Mouse (Mus musculus) neural tube, embryonic 10.5 days (tissue): ENCODE measurements around the gene Rassf8.

Experiments
- DNase-seq: peaks from one replicate; pipeline ENCODE4 v3.0.0-alpha.2; 2017; ENCODE audit warnings: low spot score; ENCODE audit errors: extremely low spot score

The Rassf8 gene

GRCm38 (mm10) chr6:145746132-145746849 lies at the start of gene Rassf8:
Rassf8 (plus strand) TSS chr6:145746748.
- peak; percentile 94 for DNase-seq

GRCm38 (mm10) chr6:145701021-145701540 lies 45.5 kb upstream of the Rassf8 start:
- DNase-seq = no peak

GRCm38 (mm10) chr6:145703667-145704066 lies 42.9 kb upstream of the Rassf8 start:
- no peak for DNase-seq

DNA sequence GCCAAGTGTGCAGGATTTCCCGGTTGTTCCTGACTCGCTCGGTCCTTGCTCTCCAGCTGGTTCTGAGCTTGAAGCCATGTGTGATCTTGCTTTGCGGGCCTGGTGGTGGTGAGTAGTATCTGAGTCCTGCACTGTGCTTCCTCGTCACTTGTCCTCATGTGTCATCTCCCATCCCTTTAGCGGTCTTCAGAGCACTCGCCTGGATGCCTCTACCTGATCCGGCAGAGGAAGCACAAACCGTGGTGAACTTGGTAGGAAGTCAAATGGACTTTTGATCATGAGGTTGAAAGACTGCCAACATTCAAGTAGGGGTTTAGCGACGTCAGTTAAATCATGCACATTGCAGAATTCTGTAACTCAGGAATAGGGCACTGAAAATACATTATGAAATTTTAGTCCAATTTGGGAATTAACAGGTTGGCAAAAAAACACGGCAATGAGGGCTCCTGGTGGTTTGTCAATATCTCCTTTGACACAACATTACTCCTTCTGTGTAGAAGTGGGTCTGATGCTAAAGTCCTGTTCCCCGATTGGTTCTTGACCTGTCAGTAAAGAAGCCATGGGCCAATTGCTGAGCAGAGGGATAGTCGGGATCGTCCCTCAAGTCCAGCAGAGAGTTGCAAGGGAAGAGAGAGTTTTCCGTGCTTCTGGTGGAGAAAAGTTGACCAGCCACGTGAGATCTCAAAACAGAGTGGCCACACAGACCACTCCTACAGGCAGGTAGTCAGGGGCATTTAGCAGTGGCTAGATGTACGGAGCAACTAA lies 36.4 kb upstream of the Rassf8 start:
- DNase-seq = no peak

GRCm38 (mm10) chr6:145710797-145711196 lies 35.8 kb upstream of the Rassf8 start:
- no peak for DNase-seq

GRCm38 (mm10) chr6:145711320-145711719 lies 35.2 kb upstream of the Rassf8 start:
- no peak for DNase-seq

DNA sequence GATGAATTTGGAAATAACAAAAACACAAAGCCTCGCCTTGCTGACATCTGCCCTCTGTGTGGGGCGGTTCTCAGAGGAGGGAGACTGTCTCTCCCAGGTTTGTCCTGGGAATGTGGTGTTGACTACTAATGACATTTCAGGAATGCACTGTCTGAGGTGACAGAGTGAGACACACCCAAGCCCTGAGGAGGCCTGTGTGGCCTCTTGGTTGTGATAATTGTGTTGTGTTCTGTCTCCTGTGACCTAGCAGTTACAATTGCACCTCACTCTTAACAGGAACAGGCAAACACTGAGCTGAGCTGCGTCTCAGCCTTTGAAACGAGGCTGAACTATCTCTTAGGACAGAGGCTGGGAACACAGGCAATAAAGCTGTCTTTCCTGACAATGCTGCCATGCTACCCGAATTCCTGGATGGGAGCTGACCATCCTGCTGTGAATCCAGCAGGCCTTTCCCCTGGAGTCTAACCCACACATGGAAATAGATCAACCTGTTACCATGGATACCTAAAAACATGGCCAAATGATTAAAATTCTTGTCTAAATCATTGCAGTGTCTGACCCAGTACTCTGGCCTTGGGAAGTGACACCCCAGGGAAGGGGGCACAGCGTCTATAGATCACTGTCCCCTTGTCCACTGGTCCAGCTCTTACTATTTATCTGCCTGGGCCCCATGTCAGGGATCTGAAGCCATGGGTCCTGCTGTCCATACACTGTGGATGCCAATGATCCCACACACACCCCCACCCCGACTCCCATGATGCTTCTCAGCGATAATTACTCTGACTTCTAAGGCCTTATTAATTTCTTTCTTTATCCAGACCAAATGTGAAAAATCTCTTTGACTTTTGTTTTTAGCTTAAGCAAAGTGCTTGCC lies 33.1 kb upstream of the Rassf8 start:
- peak; percentile 45 for DNase-seq

DNA sequence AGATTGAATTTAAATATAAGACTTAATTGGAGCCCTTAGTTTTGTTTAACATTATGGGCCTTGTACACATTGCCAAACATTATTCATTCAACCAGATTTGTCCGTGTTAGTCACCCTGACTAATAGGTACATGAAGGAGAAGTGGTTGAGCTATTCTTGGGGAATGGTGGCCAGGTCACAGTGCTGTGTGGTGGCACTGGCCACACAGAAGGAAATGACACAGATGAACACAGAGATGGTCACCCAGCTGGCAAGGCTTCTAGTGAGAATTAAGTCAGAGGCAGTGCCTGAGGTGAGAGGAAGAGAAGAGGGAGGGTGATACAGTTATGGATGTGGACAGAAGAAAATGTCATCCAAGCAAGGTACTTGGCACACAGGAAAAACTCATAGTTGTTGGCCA lies 32.4 kb upstream of the Rassf8 start:
- DNase-seq = no peak

GRCm38 (mm10) chr6:145722596-145722995 lies 24.0 kb upstream of the Rassf8 start:
- no peak for DNase-seq

DNA sequence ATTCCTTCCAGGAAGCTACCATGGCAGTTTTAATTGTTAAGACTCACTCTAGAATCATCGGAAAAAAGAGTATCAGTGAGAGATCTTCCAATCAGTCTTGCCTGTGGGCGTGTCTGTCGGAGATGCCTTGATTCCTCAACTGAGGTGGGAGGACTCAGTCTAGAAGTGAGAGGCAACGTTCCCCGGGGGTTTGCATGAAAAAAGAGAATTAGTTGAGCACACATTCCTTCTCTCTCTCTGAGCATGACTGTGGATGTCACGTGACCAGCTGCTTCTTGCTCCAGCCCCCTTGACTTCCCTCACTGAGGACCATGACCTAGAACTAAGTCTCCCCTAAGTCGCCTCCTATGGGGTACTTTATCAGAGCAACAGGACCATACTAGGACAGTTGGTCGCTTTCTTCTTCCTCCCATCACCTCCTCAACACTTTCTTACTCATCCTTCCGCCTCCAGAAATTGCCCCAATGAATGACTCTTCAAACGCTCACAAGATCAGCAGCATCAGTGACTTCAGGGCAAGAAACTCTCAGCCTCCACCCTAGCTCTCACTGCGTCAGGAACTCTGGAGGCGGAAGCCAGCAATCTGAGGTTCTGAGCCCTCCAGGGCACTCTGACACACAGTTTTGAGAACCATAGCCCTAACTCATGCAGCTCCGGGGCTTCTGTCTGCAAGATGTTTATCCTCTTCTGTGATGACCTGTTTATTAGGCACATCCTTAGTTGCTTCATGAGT lies 23.3 kb upstream of the Rassf8 start:
- DNase-seq = no peak

DNA sequence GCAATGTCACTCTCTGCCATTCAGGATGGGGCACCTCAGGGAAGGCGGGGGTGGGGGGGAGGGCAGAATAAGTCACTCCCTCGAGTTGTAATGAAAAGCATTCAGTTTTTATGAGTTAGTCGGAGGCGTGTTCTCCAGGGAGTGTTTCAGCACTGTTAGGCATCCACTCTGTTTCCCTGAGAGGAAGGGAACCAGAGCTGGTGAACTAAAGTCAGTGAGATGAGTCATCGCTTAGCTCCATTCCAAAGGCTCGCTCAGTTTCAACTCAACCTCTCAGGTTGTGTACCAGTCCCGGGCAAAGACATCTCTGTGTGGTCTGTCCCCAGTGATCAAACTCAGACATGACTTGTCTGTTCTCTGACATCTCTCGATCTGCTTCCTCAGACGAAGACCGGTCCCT lies 20.7 kb upstream of the Rassf8 start:
- no peak for DNase-seq

GRCm38 (mm10) chr6:145726986-145727385 lies 19.6 kb upstream of the Rassf8 start:
- no peak for DNase-seq

DNA sequence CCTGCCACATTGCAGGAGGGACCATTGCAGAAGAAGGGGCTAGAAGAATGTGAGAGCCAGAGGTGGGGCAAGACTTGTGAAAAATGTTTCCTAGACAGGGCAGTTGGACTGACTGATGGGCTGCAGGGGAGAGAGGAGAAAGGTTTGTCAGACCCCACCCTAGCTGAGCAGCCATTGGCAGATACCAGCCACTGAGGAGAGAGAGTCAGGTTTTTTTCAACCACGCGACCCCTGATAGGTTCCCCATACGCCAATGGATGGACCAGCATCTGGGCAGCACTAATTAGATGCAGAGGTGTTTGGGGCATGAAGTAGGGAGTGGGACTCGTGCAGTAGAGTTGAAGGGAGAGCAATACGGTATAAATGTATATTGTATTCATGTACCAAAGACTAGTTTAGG lies 13.7 kb upstream of the Rassf8 start:
- DNase-seq = no peak

GRCm38 (mm10) chr6:145733276-145733675 lies 13.3 kb upstream of the Rassf8 start:
- DNase-seq = no peak

- no peak for DNase-seq
Observed at GRCm38 (mm10) chr6:145733911-145734310, 12.6 kb upstream of the Rassf8 start.

DNA sequence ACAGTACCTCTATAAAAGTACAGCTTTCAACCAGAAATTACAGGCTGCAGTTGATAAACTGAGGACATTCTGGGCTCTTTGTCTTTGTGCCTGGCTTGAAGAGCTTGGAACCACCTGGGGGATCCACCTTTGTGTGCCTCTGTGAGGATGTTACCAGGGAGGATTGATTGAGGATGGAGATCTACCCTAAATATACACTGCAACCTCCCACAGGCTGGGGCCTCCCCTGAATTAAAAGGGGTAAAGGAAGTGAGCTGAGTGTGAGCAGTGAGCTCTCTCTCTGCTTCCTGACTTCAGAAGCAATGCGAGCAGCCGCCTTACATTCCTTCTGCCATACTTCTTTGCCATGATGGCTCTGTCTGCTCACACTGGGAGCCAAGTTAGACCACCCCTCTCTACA lies 10.4 kb upstream of the Rassf8 start:
- no peak for DNase-seq

DNA sequence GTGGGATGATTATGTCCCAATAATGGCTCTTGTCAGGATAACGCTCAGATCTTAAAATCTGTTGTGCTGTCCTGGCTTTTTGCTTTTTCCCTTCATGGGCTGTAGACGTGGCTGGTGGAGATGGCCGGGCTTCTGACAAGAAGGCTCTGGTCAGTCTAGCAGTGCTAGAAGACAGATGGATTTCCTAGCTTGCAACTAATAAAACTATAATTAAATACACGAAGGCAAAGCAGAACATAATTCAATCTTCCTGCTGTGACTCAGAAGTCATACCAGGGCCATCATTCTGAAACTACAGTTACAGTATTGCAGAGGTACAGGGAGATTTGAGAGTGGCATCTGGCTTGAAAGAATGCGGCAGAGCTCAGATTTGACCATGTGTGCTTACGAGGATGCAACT lies 7.3 kb upstream of the Rassf8 start:
- DNase-seq = no peak

DNA sequence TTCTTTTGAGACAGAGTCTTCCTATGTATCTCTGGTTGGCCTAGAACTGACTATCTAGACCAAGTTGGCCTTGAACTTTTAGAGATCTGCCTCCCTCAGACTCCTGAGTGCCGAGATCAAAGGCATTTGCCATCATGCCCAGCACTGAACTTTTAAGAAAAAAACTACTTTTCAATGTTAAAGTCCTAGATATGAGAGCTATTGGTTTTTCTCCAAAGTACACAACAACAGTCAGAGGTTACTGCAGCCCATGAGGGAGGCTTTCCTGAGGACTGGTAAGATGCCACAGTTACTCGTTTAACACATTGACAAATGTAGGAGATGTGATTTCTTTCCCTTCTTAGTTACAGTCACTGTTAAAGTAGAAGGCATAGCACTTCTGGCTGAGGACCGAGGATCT lies 6.5 kb upstream of the Rassf8 start:
- DNase-seq = no peak

- no peak for DNase-seq
Observed at GRCm38 (mm10) chr6:145745291-145745690, 1.3 kb upstream of the Rassf8 start.

DNA sequence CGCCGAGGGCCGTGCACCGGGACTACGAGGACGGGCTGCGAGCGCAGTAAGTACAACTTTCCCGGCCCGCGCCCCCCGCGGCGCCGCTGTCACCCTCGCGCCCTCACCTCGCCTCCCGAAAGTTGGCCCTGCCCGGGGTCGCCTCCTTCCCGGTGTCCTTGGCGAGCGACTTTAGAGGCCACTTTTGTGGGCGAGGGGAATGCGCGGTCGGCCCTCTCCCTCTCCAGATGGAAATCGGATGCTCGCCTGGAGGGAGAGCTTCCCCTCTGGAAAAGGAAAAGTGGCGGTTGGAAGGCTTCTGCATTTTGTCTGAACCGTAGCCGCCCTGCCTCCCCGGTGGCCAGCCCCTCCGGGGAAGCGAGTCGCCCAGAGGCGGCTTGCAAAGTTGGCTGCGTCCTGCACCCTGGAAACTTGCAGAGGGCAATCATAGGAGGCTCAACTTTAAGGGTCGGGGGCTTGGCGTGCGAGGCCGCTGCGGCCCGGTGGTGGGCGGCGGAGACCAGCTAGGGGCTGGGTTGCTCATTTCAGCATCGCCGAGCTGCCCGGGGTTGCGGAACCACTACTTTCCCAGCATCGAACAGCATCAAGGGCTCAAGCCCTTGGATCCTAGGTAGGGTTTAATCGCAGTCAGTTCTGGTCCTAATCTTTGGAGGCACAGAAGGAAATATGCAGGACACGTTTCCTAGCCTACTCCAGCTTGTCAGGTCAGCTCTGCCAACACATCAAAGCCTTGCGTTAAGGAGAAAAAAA lies 548 bp downstream of the Rassf8 start:
- peak; percentile 77 for DNase-seq
